Mouse (Mus musculus) ovary, postnatal 36 days (tissue): ENCODE data around the gene Klhl21.

Experiments used
- DNase-seq: peaks from one replicate; pipeline ENCODE4 v3.0.0; 2022; ENCODE audit warnings: low spot score, mixed read lengths

Gene Klhl21

DNA sequence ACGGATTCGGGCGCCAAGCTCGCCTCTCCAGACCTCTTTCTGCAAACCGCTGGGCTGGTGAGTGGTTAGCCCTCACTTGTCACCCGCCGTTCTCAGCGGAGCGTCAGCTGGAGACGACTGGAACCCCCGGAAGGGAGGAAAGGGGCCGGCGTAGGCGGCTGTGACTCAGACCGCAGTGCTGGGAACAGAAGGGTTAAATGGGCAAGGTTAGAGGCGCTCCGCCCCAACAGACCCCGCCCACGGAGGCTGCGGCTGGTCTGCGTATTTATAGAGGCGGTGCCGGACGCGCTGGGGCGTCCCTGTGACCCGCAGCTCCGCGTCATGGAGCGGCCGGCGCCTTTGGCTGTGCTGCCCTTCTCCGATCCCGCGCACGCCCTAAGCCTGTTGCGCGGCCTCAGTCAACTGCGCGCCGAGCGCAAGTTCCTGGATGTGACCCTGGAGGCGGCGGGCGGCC is at the start of gene Klhl21:
Klhl21 (plus strand) TSS at position 182 of the 454 bp plus-strand sequence.
- DNase-seq: peak; percentile 94

DNA sequence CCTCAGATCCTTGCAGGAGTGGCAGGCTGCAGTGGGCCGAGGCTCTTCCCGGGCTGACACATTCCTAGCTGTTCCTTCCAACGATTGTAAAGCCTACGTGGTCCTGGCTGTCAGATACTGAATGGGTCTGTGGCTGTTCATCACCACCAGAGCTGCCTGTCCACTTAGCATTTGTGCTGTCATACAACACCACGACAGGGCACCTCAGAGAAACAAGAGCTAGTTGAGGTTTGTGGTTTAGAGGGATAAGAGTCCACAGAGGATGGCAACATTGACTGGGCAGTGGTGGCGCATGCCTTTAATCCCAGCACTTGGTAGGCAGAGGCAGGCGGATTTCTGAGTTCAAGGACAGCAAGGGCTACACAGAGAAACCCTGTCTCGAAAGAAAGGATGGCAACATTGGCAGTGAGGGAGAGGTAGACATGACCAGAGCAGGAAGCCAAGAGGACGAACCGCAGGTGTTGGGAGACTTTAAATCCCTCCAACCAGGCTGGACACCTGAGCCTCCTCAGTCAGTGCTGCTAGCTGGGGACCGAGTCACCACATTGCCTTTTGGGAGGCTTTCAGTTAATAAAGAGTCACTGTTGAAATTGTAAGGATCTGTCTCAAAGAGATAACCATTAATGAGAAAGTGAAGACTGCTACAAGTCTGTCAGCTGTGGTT is 48.6 kb upstream of the Klhl21 start:
- DNase-seq: no peak

DNA sequence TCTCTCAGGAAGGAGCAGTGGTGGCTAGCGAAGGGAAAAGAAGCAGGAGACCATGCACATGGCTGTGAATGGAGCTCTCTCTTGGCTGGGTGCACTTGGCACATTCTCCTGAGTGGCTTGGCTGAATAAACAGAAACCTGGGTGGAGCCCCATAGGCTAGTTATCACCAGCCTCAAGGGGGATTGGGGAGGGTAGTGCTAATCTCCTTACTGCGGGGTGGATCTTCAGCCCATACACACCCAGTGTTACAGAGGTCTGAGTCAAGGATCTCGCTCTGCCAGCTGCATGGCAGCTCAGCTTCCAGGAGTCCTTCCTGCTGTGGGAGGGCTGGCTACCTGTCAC is 48.1 kb upstream of the Klhl21 start:
- no peak for DNase-seq

DNA sequence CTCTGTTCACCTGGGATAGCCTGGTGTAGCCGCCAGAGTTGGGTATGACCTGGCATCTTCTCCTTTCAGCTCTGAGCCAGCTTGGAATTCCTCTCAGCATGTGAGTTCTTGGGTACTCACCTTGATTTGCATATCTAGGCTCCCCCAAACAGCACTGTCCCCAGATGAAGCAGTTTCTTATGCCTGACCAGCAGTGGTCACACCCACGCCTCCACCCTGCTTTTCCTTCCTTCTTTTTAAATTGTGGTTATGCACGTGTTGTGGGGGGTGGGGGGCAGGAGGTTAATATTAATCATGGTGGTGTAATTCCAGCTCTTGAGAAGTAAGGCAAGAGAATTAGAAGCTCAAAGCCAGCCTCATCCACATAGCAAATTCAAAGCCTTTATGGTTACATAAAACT is 45.8 kb upstream of the Klhl21 start:
- no peak for DNase-seq

DNA sequence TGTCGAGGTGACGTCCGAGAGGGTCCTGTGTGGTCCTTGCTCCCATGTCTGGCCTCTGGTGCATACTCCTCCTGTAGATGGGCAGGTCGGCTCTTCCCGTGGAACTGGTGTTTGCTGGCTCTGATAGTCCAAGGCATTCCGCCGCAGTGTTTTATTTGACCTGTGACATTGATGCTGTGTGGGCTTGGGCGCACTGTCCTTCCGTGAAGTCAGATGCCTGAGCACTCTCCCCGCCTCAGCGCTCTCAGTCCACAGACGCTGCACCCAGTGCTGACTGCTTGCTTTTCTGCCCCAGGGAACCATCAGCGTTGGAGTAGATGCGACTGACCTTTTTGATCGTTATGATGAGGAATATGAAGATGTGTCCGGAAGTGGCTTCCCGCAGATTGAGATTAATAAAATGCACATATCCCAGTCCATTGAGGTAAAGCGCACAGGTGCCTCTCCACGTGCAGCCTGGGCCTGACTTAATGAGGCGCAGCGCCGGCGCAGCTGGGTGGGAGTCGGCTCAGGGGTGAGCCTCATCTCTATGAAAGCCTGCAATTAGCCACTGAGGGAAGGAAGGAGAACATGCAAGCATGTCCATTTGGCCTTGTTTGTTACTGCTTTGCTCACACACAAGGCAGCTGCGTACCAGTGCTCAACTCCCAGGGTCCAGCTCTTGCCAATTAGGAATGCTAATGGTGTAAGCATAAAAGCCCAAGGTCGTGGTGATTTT is 40.2 kb upstream of the Klhl21 start:
- no peak for DNase-seq

DNA sequence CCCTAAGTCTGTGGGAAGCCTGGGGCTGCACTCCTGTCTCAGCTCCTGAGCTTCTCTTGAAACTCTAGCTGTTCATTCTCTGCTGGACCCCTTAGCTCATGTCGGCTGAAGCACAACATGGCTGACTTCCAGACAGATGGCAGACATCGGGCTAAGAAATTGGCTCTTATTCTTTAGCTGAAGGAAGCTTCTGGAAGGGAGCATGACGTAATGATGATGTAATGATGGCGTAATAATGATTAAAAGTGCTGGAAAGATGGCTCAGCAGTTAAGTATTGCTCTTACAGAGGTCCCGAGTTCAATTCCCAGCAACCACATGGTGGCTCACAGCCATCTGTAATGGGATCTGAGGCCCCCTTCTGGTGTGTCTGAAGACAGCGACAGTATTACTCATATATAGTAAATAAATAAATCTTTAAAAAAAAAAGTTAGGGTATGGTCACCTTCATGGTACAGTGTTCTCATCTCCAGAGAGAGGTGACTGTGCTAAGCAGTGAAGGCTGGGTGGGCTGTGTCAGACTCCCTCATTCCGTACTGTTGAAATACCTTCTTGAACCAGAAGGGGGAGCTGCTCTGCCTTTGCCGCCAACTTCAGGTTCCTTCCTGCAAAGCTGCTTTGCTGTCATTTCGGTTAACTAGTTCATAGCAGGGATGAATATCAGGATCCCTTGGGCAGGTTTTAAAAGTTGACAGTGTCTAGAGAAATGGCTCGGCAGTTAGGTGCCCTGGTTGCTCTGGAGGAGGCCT is 36.2 kb upstream of the Klhl21 start:
- no peak for DNase-seq

DNA sequence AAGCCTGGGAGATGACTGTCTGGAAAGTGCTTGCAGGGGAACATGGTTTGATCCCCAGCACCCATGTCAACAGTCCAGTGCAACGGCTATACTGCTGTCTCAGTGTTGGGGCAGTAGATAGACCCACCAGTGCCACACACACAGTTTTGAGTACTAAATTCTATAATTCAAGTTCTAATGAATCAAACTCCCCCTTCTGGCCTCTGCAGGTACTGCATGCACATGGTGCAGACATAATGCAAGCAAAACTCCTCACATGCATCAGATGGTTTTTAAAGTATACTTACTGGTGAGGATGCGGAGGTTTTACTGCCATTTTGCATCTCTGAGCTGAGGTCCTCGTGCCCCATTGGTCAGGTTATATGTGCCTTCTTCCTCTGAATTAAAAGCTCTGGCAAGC is 33.2 kb upstream of the Klhl21 start:
- DNase-seq: no peak

DNA sequence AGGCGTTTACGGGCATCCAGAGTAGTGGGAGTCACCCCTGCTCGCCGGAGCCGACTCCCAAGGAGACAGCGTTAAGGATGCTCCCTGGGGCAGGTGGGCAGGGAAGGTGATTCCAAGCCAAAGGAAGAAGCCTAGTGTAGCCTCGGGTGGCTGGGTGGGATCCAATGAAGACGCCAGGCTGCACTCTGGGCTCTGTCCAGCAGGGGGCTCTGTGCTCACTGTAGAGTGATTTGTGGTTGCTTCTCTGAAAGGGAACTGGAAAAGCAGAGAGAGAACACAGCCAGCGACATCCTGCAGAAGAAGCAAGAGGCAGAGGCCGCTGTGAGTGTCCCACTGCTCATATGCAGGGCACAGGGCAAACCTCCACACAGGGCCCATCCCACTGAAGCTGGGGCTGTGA is 30.9 kb upstream of the Klhl21 start:
- DNase-seq: peak; percentile 81

DNA sequence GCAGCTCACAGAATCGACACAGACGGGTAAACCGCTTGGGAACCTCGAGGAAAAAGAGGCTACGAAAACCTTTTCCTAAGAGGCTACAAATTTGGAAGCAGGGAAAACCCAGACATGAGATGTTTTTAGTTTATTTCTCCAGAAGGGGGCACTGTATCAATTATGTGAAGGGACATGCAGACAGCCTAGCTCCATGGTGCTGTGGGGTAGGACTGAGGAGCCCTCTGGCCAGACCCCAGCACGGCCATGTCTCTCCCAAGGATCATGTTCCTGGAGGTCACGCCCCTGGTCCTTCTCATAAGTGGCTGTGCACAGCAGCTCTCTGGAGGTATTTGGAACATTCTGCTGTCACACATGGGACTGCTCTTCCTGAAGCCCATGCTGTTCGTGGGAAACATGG is 27.9 kb upstream of the Klhl21 start:
- DNase-seq: no peak

DNA sequence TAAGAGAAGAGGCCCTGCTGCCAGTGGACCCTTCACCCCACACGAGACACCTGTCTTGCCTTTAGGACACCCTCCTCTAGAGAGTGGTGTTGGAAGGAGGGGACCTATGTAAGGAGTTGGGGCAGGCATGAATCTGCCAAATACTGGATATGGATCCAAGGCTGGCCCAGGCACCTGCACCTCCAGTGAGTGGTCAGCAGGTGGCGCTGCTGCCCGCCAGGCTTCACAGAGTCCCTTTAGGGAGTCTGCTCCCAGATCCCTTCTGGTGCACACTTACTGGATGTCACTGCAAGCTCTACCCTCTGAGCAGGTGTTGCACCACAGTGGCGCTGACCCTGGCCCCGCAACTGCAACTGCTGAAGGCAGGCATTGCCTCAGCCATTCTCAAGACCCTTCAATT is 27.2 kb upstream of the Klhl21 start:
- peak; percentile 83 for DNase-seq

DNA sequence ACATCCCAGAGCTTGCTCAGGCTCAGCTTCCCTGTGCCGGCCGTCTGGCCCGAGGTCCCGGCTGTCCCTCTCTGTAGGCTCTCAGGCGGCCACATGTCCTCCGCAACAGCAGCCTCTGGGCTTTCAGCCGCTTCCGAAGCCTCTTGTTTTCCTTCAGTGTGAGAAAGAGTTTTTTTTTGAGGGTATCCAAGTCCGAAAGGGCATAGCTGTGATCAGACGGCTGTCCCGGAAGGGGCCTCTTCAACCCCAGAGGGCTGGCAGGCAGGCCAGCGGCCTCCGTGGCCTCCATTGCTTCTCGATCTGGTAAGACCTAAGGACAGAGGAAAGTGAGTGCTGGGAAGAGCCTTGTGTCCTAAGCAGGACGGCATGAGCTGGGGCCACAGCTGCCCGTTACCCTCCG is 25.6 kb upstream of the Klhl21 start:
- no peak for DNase-seq

DNA sequence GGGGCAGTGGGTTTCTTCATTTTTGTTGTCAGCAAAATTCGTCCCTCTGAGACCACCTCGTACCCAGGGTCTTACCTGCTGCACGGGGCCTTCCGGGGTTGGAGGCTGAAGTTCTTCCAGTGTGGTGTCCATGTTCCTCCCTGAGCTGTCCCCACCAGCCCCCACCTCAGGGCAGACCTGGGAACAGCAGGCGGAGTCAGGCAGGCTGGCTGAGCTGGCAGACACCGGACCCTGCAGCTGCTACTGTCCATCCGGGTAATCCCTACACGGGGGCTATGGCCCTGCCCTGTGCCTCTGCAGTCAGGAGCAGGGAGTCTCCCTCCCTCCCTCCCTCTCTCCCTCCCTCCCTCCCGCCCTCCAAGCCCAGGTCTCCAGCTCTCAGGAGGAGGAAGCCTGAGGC is 25.0 kb upstream of the Klhl21 start:
- DNase-seq: no peak

DNA sequence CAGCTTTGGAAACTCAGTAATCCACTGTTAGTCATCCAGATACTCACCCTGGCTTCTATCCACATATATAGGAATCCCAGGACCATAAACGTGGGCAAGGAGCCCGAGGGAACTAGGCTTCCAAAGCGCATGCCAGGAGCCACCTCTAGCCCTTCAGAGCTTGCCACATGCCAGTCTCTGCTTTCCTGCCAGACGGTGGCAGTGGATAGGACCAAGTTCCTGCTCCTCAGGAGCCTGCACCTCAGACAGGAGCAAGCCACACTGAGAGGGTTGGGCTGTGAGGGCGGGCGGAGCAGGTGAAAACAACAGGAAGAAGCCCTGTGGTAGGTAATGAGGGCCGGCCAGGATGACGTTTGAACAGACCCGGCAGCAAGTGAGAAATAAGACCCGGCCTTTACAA is 22.7 kb upstream of the Klhl21 start:
- DNase-seq: no peak

DNA sequence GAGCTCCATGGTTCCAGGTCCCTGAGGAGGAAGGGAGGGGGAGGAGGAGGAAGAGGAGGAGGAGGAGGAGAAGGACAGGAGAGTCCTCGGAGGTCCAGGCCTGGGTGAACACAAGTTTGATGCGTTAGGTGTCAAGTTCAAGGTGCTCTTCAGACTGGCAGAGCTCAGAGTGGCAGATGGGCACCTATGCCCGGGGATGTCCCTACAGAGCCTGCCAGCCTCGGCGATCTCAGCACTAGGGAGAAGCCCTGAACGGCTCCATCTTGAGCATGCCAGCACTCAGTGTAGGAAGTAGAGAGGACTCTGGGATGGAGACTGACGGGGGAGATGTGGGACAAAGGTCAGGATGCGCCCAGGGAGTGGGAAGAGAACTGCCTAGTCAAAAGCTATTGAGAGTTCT is 22.0 kb upstream of the Klhl21 start:
- no peak for DNase-seq

DNA sequence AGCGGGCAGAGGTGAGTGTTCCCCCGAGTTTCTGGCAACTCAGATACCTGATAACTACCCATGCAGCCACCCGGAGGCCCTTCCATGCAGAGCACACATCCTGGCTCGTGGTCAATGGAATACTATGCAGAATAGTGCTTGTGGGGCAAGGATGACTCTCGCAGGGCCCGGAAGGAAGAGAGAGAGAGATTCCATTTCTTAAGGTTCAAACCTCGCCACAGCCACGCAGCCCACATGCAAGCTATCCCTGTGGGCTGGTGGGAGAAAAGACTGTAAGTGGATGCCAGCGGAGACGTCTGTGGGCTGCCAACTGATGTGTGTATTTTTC is 20.6 kb upstream of the Klhl21 start:
- no peak for DNase-seq

DNA sequence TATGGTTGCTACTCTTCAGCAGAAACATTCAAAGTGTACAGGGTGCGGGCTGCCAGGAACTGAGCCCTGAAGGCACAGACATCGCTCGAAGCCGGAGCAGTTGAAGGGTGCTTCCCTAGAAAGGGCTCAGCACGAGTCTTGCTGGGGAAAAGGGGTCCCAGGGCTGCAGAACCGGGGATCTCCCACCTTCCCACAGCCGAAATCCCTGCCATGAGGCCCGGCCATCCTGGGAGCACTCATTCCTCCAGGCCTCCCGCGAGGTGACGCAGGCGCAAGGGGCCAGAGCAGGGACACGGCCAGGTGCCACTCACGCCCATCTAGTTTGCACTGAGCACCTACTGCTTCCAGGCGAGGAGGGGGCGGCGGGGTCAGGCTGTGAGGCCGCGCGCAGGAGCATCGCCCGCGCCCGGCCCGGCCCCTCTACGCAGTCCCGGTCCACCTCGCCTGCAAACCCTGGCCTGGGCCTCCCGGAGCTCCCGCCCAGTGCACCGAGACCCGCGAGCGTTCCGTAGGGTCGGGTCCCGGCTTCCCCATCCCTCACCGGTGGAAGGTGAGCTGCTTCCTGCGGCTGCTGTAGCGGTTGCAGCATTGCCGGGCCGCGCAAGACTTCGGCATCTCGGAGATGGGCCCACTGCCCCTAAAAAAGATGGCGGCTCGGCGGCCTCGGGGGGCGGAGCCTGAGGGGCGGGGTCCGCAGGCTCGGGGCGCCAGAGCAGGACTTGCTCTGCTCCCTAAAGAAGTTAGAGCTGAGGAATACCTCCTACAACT is 20.1 kb upstream of the Klhl21 start, which contains the start of gene Thap3:
Thap3 (minus strand) TSS at position 656 of the 768 bp plus-strand sequence.
- DNase-seq: peak; percentile 85

DNA sequence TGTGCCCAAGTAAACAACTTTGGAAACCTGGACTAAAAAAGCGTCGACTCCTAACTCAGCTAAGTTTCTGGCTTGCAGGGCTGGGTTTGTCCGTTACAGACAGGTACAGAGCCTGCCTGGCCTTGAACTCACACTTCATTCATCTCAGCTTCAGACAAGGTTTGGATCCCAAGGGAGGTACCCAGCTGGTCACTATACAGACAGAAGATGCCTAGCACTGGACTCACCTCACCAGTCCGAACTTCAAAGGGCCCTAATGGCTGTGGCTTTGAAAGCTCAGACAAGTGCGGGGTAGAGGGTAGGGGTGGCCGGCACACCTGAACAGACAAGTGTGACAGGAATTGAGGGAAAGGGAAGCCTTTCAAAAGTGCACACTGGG is 19.5 kb upstream of the Klhl21 start:
- DNase-seq: no peak

DNA sequence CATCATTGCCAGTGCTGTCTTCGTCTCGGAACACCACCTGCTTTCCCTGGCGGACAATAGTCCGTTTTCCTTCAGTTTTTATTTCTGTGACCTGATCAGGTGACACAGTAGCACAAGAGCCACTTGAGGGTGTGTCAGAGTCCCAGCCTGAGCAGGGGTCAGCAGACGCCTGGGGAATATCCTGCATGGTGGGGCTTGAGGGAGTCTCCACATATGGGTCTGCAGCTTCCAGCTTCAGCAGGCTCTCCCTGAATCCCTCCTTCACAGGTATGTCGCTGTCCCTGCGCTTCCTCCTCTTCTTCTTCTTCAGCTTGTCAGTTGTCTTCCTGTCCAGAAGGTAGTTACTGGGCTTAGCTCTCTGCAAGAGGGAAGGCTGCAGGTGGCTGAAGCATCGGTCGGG is 16.5 kb upstream of the Klhl21 start:
- DNase-seq: no peak

DNA sequence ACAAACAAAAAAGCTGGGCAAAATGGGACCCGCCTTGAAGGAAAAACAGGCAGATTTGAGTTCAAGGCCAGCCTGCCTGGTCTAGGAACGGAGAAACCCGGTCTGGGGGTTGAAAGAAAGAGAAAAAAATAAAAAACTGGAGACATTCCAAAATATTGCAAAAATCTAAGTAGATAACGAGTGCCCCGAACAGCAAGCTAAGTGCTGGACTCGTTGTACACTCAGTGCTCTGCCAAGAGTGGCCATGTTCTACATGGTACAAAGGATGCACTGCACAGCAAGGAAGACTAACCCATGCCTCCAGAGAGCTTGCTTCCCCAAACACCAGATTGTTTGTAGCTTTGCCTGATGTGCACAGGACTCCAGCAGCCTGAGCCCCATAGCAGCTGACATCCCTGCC is 15.6 kb upstream of the Klhl21 start:
- no peak for DNase-seq

DNA sequence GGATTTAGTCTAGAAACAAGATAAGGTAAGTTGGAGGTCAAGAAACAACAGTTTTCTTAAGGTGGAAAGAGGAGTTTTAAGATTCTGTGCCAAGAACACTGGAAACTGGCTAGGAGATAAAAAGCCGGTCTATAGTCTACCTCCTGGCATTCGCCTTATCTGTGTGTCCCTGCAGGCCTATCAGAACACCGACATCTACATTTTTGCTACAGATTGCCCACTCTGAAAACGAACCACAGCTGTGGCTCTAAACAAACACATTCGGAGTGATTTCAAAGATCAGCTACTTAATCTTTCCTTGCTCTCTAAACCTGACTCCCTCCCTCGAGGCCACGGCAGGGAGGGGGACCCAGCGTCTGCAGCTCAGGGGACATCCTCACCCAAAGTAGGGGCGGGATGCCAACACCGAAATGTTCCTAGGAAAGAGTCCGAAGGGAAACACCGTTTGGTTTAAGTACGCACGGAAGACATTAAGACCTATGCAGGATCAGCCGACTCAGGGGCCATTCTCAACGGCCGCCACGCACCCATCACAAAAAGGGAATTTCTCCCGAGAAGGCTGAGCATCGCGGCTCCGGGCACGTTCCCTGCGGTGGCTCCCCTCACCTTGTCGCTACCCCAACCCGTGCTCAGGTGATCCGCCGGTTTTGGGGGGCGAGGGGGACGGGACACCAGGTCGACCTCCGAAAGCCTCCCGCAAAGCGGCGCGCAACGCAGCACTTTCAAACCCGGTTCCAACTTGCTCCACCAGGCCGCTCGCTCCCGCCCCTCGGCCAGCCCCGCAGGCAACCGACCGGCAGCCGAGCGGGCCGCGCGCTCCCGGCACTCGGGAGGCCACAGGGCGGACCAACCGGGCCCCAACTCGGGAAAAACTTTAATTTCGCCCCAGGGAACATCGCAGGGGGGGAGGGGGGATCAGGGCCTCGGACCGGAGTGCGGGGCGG is 14.1 kb upstream of the Klhl21 start:
- DNase-seq: peak; percentile 62

DNA sequence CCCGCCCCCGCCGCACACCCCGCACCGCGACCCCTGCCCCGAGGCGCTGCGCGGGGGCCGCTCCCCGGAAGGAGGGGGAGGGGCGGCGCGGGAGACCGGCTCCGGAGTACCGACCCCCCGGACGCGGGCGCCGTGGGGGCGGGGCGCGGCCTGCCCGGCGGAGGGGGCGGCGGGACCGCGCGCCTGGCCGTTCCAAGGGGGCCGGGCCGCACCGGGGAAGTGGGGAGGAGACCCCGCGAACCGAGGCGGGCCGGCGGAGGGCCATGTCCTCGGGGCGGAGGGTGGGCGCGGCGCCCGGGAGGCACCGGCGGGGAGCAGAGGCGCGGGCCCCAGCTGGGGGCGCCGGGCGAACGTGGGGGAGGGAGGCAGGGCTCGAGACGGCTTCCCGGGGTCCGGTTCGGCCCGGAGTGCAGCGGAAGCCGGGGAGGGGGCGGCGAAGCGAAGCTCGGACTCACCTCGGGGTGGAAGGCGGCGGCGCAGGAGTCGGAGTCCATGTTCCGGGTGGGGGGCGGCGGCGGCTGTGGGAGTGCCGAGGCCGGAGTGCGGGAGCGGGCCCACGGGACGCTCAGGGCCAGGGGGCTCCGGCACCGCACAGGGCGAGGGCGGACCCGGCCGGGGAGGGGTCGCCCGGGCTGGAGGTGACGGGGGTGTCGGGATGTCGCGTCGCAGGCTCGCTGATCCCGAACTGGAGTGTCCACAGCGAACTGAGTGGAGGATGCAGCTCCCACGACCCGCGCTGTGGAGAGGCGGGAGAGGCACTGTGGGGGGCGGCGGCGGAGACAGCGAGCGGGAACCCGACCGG is 13.0 kb upstream of the Klhl21 start:
- DNase-seq: peak; percentile 56
